Mouse (Mus musculus) liver, adult 2 months (tissue): ENCODE results near the gene Cyp1a2. TPM values are rescaled to one million over a fixed set of nuclear protein-coding genes. Genes with fewer than 3 reads are reported as not detected.

ENCODE experiments used
- DNase-seq: peaks from one replicate; pipeline ENCODE4 v3.0.0-alpha.2; 2011; ENCODE audit warnings: low read depth, low spot score; ENCODE audit errors: extremely low read depth
- H3K27ac ChIP-seq: fragments of 200-500 bp; replicated peaks from 2 replicates; pipeline ENCODE4 v1.5.1; 2012; ENCODE audit warnings: low read depth, mild to moderate bottlenecking, control low read depth, inconsistent platforms, low read length; ENCODE audit not compliant: insufficient read depth
- H3K27me3 ChIP-seq: fragments of 200-500 bp; 2 replicates; pipeline ENCODE4 v1.6.1; 2012; ENCODE audit warnings: mild to moderate bottlenecking, moderate library complexity, low read length, inconsistent platforms; ENCODE audit not compliant: control insufficient read depth, insufficient read depth
- H3K36me3 ChIP-seq: fragments of 200-500 bp; 2 replicates; pipeline ENCODE4 v1.6.1; 2012; ENCODE audit warnings: low read length, inconsistent platforms; ENCODE audit not compliant: control insufficient read depth, insufficient read depth
- H3K4me1 ChIP-seq: fragments of 200-500 bp; 2 replicates; pipeline ENCODE4 v1.6.1; 2011; ENCODE audit warnings: low read length; ENCODE audit not compliant: control insufficient read depth, insufficient read depth
- H3K4me3 ChIP-seq: fragments of 200-500 bp; 2 replicates; pipeline ENCODE4 v1.5.1; 2011; ENCODE audit warnings: low read depth, mild to moderate bottlenecking, control low read depth, low read length, moderate library complexity; ENCODE audit not compliant: insufficient read depth
- H3K79me2 ChIP-seq: fragments of 200-500 bp; 2 replicates; pipeline ENCODE4 v1.6.1; 2012; ENCODE audit warnings: inconsistent platforms, mild to moderate bottlenecking, low read length, moderate library complexity; ENCODE audit not compliant: control insufficient read depth, insufficient read depth
- H3K9ac ChIP-seq: fragments of 200-500 bp; 2 replicates; pipeline ENCODE4 v1.6.1; 2012; ENCODE audit warnings: low read depth, mild to moderate bottlenecking, control low read depth, inconsistent platforms, low read length
- CTCF ChIP-seq: fragments of 200-500 bp; IDR thresholded peaks from 2 replicates; pipeline ENCODE4 v1.5.1; 2011; ENCODE audit warnings: low read depth, low read length, control low read depth
- POLR2A ChIP-seq: fragments of 200-500 bp; IDR thresholded peaks from 2 replicates; pipeline ENCODE4 v1.6.1; 2011; ENCODE audit warnings: low read length, control low read depth; ENCODE audit not compliant: insufficient read depth; ENCODE audit errors: extremely low read depth
- WGBS: fragments of 180-500 bp; shearing (Covaris S2); methylation state at CpG from one replicate; pipeline ENCODE4 v1.1.7; 2018; 5-methylcytosine and 5-hydroxymethylcytosine counted together
- polyA plus RNA-seq: library from polyadenylated mRNA; depleted of rRNA; stranded (reverse); fragments of >200 nt; gene quantifications from 2 replicates; pipeline ENCODE4 v1.2.3, GENCODE M21; 2012; rRNA removed
- total RNA-seq: library from RNA; depleted of rRNA; stranded (reverse); fragments of >200 nt; gene quantifications from 2 replicates; pipeline ENCODE4 v1.2.3, GENCODE M21; 2014; rRNA removed

The Cyp1a2 gene
- total RNA-seq (495 and 621 TPM in 2 replicates), polyA plus RNA-seq (954 and 976 TPM in 2 replicates)

- peak; percentile 89 for DNase-seq
- peak within 1 kb of the TSS; percentile 52 for H3K4me3 ChIP-seq
- H3K36me3 ChIP-seq, result peaks cover 11% of the 10 kb centered on the region
- no peaks in the 10 kb centered on the region; the same call in 1 of the 2 replicates for H3K79me2 ChIP-seq
- peaks cover 29% of the 10 kb centered on the region for H3K4me1 ChIP-seq
- WGBS, result 30% methylated on average over 5 of the region's 5 CpGs
- TF ChIP-seq CTCF, result no peak
- TF ChIP-seq POLR2A, result peak; percentile 42; the same call in 1 of the 2 replicates
- no peaks in the 10 kb centered on the region for H3K27me3 ChIP-seq
- H3K9ac ChIP-seq, result peak within 1 kb of the TSS; percentile 73
- peak within 1 kb of the TSS; percentile 79 for H3K27ac ChIP-seq
These were observed at the start of gene Cyp1a2 for GRCm38 (mm10) chr9:57683520-57683919. Cyp1a2 (minus strand) TSS chr9:57683703.

DNA sequence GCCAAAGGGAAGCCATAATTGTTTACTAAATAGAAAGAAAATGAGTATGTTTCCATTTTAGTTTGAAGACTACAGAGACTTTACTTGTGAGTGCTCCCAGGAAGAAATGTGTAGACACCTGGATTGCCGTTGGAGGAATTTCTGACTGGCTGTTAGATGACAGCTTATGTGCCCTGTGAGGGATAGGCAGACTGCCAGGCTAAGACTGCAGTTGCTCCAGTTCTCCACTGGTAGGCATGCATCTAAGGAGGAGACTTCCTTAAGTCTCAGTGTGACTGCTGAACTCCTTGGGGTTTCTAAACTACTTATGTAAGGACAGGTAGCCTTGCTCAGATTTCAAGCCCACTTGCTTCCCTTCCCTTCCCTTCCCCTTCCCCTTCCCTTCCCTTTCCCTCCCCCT is 44.8 kb upstream of the Cyp1a2 start:
- peaks cover 35% of the 10 kb centered on the region for H3K36me3 ChIP-seq
- WGBS, result 91% methylated on average over 1 of the region's 1 CpGs
- peaks cover 22% of the 10 kb centered on the region for H3K4me1 ChIP-seq

DNA sequence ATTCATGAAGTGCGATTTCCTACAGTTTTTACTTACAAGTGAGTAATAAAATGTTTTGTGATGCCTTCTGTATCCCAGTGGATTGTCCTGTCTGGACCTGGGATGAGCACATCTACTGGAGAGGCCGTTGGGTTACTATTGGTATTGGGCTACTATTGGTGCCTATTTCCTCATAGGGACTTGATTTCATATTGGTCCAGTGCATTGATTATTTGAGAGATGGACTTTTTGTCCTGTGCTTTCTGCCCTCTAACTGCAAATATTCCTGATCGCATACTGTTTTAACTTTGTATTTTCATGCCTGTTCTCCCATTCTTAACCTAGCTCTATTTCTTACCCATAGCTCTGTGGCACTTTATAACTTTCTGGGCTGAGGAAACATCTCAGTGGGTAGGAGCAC is 41.2 kb upstream of the Cyp1a2 start:
- Histone ChIP-seq H3K27me3 (no peaks in the 10 kb centered on the region), H3K4me3 (no peak overlapping the region), H3K36me3 (peaks cover 27% of the 10 kb centered on the region), H3K79me2 (peaks cover 21% of the 10 kb centered on the region), H3K4me1 (peaks cover 27% of the 10 kb centered on the region), H3K9ac (peak overlapping the region; percentile 51), H3K27ac (peak overlapping the region; percentile 100)
- TF ChIP-seq CTCF (no peak), POLR2A (no peak)
- 45% methylated on average over 3 of the region's 3 CpGs for WGBS
- peak; percentile 93 for DNase-seq

More for the DNA sequence above, 44.8 kb upstream of the Cyp1a2 start:
- no peak for DNase-seq
- Histone ChIP-seq H3K27ac (no peak overlapping the region), H3K9ac (no peak overlapping the region), H3K4me3 (no peak overlapping the region), H3K79me2 (peaks cover 38% of the 10 kb centered on the region), H3K27me3 (no peaks in the 10 kb centered on the region)
- TF ChIP-seq POLR2A (no peak), CTCF (no peak)

- no peak overlapping the region for H3K4me3 ChIP-seq
- H3K9ac ChIP-seq, result peak overlapping the region; percentile 22
- 13% methylated on average over 5 of the region's 5 CpGs for WGBS
- DNase-seq, result peak; percentile 90
- H3K36me3 ChIP-seq, result peaks cover 21% of the 10 kb centered on the region
- H3K27ac ChIP-seq, result peak overlapping the region; percentile 83
- peaks cover 17% of the 10 kb centered on the region for H3K79me2 ChIP-seq
- no peaks in the 10 kb centered on the region for H3K27me3 ChIP-seq
- H3K4me1 ChIP-seq, result peaks cover 23% of the 10 kb centered on the region
- TF ChIP-seq POLR2A (no peak), CTCF (no peak)
These were observed 40.3 kb upstream of the Cyp1a2 start for GRCm38 (mm10) chr9:57723796-57724195.

GRCm38 (mm10) chr9:57723315-57723715 is 39.8 kb upstream of the Cyp1a2 start:
- WGBS, result 2% methylated on average over 5 of the region's 5 CpGs
- Histone ChIP-seq H3K4me1 (peaks cover 25% of the 10 kb centered on the region), H3K79me2 (peaks cover 17% of the 10 kb centered on the region), H3K27me3 (no peaks in the 10 kb centered on the region), H3K4me3 (no peak overlapping the region), H3K9ac (0 out of 2 replicates have a peak overlapping the region, but pooled peaks have one; percentile 2), H3K36me3 (peaks cover 24% of the 10 kb centered on the region), H3K27ac (peak overlapping the region; percentile 83)
- TF ChIP-seq CTCF (no peak), POLR2A (no peak)
- peak; percentile 100 for DNase-seq

- no peak overlapping the region for H3K9ac ChIP-seq
- H3K4me3 ChIP-seq, result no peak overlapping the region
- DNase-seq, result peak; percentile 62
- no peak for TF ChIP-seq POLR2A
- TF ChIP-seq CTCF, result no peak
- peaks cover 16% of the 10 kb centered on the region for H3K36me3 ChIP-seq
- 31% methylated on average over 1 of the region's 1 CpGs for WGBS
- peaks cover 16% of the 10 kb centered on the region for H3K79me2 ChIP-seq
- peaks cover 25% of the 10 kb centered on the region for H3K4me1 ChIP-seq
- H3K27me3 ChIP-seq, result no peaks in the 10 kb centered on the region
- H3K27ac ChIP-seq, result peak overlapping the region; percentile 82
These were observed 38.9 kb upstream of the Cyp1a2 start for GRCm38 (mm10) chr9:57722371-57722770.
